Mouse (Mus musculus): ENCODE data around the gene Zscan12. TPM values are rescaled to one million over a fixed set of nuclear protein-coding genes. Genes with fewer than 3 reads are reported as not detected.

The Zscan12 gene
- polyA plus RNA-seq, 1 experiment from 2014 or later: 6.4 TPM

DNA sequence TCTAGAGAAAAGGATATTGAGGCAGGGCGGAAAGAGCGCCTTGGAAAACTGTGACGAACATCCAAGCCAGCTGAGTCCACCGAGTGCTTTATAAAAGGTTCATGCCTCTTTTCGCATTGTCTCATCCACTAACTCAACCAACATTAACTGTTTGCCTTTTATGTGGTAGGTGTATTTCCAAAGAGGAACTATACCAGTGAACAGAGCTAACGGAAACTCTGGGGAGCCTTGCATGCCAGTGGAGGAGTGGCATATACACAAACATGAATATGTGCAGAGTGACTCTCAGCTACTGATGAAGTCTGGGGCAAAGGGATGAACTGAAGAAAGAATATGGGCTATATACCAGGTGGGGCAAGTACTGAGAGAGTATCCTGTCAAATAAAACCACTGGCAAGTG, 39.2 kb upstream of the Zscan12 start:
- H3K9me3 ChIP-seq (ENCODE audit: low read length): no peaks in the 10 kb centered on the region
- no peak for ATAC-seq
- no peaks in the 10 kb centered on the region for H3K4me1 ChIP-seq (ENCODE audit: insufficient read depth, low read depth, low read length)
- H3K36me3 ChIP-seq (ENCODE audit: insufficient read depth, low read length): no peaks in the 10 kb centered on the region
- H3K9ac ChIP-seq (replicated peaks; ENCODE audit: low read depth): no peak overlapping the region
- 62% methylated on average over 6 of the region's 6 CpGs for WGBS
- TF ChIP-seq CTCF (IDR thresholded peaks at IDR 0.05) (no peak), EP300 (IDR thresholded peaks at IDR 0.05) (no peak)
- DNase-seq (ENCODE audit: low spot score): no peak
- H3K27ac ChIP-seq (ENCODE audit: low read length): no peak overlapping the region
- no peak overlapping the region for H3K4me3 ChIP-seq (ENCODE audit: low read depth, low read length)
- H3K27me3 ChIP-seq (replicated peaks; ENCODE audit: insufficient read depth, low read length): no peaks in the 10 kb centered on the region
- H3K4me2 ChIP-seq (replicated peaks; ENCODE audit: low read depth, low read length): no peak overlapping the region

DNA sequence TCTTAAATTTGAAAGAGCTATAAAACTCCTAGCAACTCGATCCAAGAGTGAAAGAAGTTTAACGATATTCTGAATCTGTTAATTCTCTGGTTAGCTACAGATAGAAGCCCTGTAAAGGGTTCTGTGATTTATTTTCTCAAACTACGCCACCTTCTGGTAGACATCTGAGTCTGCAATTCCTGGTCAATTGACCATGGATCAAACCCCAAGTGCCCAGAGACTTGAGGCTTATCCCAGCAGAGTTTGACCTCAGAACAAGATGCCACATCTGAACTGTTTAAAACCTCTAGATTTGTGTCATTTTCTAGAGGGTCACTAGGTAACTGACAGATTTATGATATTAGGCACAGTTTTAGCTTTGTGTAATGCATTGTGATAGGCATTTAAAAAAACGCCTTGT, 36.4 kb upstream of the Zscan12 start:
- TF ChIP-seq EP300 (IDR thresholded peaks at IDR 0.05) (no peak), CTCF (IDR thresholded peaks at IDR 0.05) (peak; percentile 71)
- no peaks in the 10 kb centered on the region for H3K36me3 ChIP-seq (ENCODE audit: insufficient read depth, low read length)
- H3K9ac ChIP-seq (replicated peaks; ENCODE audit: low read depth): no peak overlapping the region
- H3K4me3 ChIP-seq (ENCODE audit: low read depth, low read length): peak overlapping the region; percentile 24; the same call in 1 of the 2 replicates
- no peaks in the 10 kb centered on the region for H3K27me3 ChIP-seq (replicated peaks; ENCODE audit: insufficient read depth, low read length)
- H3K4me1 ChIP-seq (ENCODE audit: insufficient read depth, low read depth, low read length): no peaks in the 10 kb centered on the region
- ATAC-seq: 0 out of 2 replicates have a peak, but pooled peaks have one; percentile 14
- DNase-seq (ENCODE audit: low spot score): peak; percentile 67
- no peaks in the 10 kb centered on the region for H3K9me3 ChIP-seq (ENCODE audit: low read length)
- WGBS: 8% methylated on average over 4 of the region's 4 CpGs
- peak overlapping the region; percentile 50 for H3K4me2 ChIP-seq (replicated peaks; ENCODE audit: low read depth, low read length)
- no peak overlapping the region for H3K27ac ChIP-seq (ENCODE audit: low read length)

DNA sequence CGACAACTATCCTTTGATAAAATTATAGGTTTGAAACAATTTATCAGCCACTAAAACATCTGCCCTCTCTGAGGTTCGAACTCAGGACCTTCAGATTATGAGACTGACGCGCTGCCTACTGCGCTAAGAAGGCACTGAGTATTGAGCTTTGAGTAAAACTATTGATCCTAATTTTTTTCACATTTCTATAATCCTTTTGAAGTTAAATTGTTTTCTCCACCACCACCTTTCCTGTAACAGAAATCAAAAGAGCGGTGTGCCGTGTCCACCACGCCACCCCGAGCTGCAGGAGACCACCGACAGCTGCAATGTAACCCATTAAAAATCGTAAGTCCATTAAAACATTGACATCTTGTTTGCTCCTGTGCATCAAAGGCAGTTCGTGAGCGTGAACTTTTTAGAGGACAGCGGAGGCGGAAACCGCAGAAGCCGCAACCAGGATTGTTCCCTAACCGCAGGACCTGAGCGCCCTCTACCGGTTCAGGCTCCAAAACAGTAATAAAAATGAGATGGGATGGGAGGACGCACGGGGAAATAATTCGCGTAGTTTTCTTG, 35.9 kb upstream of the Zscan12 start:
- no peaks in the 10 kb centered on the region for H3K9me3 ChIP-seq (ENCODE audit: low read length)
- ATAC-seq (peak; percentile 53), DNase-seq (ENCODE audit: low spot score) (peak; percentile 85)
- no peaks in the 10 kb centered on the region for H3K36me3 ChIP-seq (ENCODE audit: insufficient read depth, low read length)
- under 1% methylated on average over 24 of the region's 24 CpGs for WGBS
- no peak overlapping the region for H3K27ac ChIP-seq (ENCODE audit: low read length)
- peak overlapping the region; percentile 50 for H3K4me2 ChIP-seq (replicated peaks; ENCODE audit: low read depth, low read length)
- no peaks in the 10 kb centered on the region for H3K27me3 ChIP-seq (replicated peaks; ENCODE audit: insufficient read depth, low read length)
- no peak overlapping the region for H3K9ac ChIP-seq (replicated peaks; ENCODE audit: low read depth)
- peak overlapping the region; percentile 24 for H3K4me3 ChIP-seq (ENCODE audit: low read depth, low read length)
- no peaks in the 10 kb centered on the region for H3K4me1 ChIP-seq (ENCODE audit: insufficient read depth, low read depth, low read length)
- TF ChIP-seq CTCF (IDR thresholded peaks at IDR 0.05) (peak; percentile 90), EP300 (IDR thresholded peaks at IDR 0.05) (no peak)

DNA sequence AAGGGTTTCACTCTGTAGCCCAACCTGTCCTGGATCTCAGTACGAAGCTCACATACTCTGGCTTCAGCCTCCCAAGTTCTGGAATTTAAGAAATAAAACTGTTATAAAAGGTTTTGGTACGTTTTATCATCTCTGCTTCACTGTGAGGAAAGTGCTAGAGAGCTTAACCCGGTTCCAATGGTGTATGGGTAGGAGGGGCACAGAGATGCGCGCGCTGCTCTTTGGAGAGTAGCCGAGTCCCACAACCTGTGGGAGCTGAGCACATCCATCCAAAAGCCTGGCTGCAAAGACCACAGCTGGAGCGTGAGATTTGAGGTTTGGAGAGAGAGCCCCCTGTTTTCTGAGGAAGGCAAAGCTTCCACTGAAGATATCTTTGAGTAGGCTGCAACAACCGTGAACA, 35.2 kb upstream of the Zscan12 start:
- DNase-seq (ENCODE audit: low spot score): no peak

DNA sequence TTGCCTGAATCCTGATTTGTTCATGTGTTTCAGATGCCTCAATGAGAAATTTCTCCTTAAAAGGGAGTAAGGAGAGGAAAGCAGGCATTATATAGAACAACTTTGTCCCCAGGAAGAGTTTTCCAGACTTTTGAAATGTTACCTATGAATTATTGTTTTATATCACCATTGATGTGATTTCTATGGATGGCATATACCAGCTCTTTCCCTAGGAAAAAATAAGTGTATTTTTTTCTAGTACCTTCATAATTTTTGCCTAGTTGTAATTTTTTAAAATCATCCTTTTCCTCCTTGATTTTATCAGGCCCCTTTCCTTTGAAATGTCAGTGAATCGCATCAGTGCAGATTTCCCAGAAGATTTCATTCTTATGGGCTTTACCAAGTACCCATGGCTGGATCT, 16.0 kb upstream of the Zscan12 start, which contains the start of gene Olfr1367:
Gene Olfr1367, plus strand, starts transcription at position 301 of the 400 bp plus-strand sequence.
- Histone ChIP-seq H3K36me3 (ENCODE audit: insufficient read depth, low read length) (no peaks in the 10 kb centered on the region), H3K27me3 (replicated peaks; ENCODE audit: insufficient read depth, low read length) (no peaks in the 10 kb centered on the region; the same call in 1 of the 2 replicates), H3K4me1 (ENCODE audit: insufficient read depth, low read depth, low read length) (no peaks in the 10 kb centered on the region), H3K27ac (ENCODE audit: low read length) (no peak within 1 kb of the TSS), H3K9me3 (ENCODE audit: low read length) (no peaks in the 10 kb centered on the region), H3K4me3 (ENCODE audit: low read depth, low read length) (no peak within 1 kb of the TSS), H3K9ac (replicated peaks; ENCODE audit: low read depth) (no peak within 1 kb of the TSS), H3K4me2 (replicated peaks; ENCODE audit: low read depth, low read length) (no peak within 1 kb of the TSS)
- DNase-seq (ENCODE audit: low spot score) (no peak), ATAC-seq (no peak)
- no peak for TF ChIP-seq EP300 (IDR thresholded peaks at IDR 0.05)
- 95% methylated on average over 1 of the region's 1 CpGs for WGBS

More for the DNA sequence above, 35.2 kb upstream of the Zscan12 start:
- Histone ChIP-seq H3K27me3 (replicated peaks; ENCODE audit: insufficient read depth, low read length) (no peaks in the 10 kb centered on the region), H3K27ac (ENCODE audit: low read length) (no peak overlapping the region), H3K4me3 (ENCODE audit: low read depth, low read length) (peak overlapping the region; percentile 24; the same call in 1 of the 2 replicates), H3K9me3 (ENCODE audit: low read length) (no peaks in the 10 kb centered on the region), H3K4me2 (replicated peaks; ENCODE audit: low read depth, low read length) (peak overlapping the region; percentile 50), H3K36me3 (ENCODE audit: insufficient read depth, low read length) (no peaks in the 10 kb centered on the region), H3K9ac (replicated peaks; ENCODE audit: low read depth) (no peak overlapping the region), H3K4me1 (ENCODE audit: insufficient read depth, low read depth, low read length) (no peaks in the 10 kb centered on the region)
- ATAC-seq: no peak
- 2% methylated on average over 9 of the region's 9 CpGs for WGBS
- TF ChIP-seq EP300 (IDR thresholded peaks at IDR 0.05) (no peak), CTCF (IDR thresholded peaks at IDR 0.05) (no peak)

DNA sequence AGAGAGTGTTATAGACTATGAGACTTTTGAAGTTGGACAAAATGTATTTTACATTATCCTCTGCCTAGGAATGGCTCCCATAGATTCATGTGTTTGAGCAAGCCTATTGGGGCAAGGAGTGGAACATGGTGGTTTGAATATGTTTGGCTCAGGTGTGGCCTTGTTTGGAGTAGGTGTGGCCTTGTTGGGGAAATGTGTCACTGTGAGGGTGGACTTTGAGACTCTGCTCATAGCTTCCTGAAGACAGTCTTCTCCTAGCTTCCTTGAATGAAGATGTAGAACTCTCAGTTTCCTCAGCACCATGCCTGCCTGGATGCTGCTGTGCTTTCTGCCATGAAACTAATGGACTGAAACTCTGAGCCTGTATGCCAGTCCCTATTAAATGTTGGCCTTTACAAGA, 12.0 kb upstream of the Zscan12 start:
- ATAC-seq (no peak), DNase-seq (ENCODE audit: low spot score) (no peak)
- no peak overlapping the region for H3K4me3 ChIP-seq (ENCODE audit: low read depth, low read length)
- H3K27ac ChIP-seq (ENCODE audit: low read length): no peak overlapping the region
- no peak overlapping the region for H3K9ac ChIP-seq (replicated peaks; ENCODE audit: low read depth)
- H3K4me1 ChIP-seq (ENCODE audit: insufficient read depth, low read depth, low read length): no peaks in the 10 kb centered on the region
- no peaks in the 10 kb centered on the region for H3K9me3 ChIP-seq (ENCODE audit: low read length)
- H3K4me2 ChIP-seq (replicated peaks; ENCODE audit: low read depth, low read length): no peak overlapping the region
- no peaks in the 10 kb centered on the region for H3K27me3 ChIP-seq (replicated peaks; ENCODE audit: insufficient read depth, low read length)
- TF ChIP-seq EP300 (IDR thresholded peaks at IDR 0.05) (no peak), CTCF (IDR thresholded peaks at IDR 0.05) (no peak)
- no peaks in the 10 kb centered on the region for H3K36me3 ChIP-seq (ENCODE audit: insufficient read depth, low read length)
